Mouse (Mus musculus) CD8-positive naive resting alpha-beta T cell, adult 2 months (primary cell): ENCODE measurements around the gene Rrp15.
"Not testable (repeated sequence)": the region's sequence is repeated elsewhere in the genome, so short reads cannot be mapped to it uniquely, and the experiment has no call there.

Experiments used
- DNase-seq, 2 experiments: peaks; one replicate each; pipeline ENCODE4 v3.0.0; 2022; ENCODE audit warnings: low read depth in 2 of 2, low spot score in 2 of 2

Rrp15 gene

GRCm38 (mm10) chr1:186748724-186749653 lies at the start of gene Rrp15:
Gene Rrp15 (minus strand): TSS chr1:186749358.
- DNase-seq: peak; percentile 79 to 82

- no peak for DNase-seq
Observed at GRCm38 (mm10) chr1:186797991-186798390, 48.8 kb upstream of the Rrp15 start.

- no peak for DNase-seq
Observed at GRCm38 (mm10) chr1:186785359-186785758, 36.2 kb upstream of the Rrp15 start.

GRCm38 (mm10) chr1:186780826-186781225 lies 31.7 kb upstream of the Rrp15 start:
- DNase-seq: no peak

GRCm38 (mm10) chr1:186773124-186773523 lies 24.0 kb upstream of the Rrp15 start:
- no peak for DNase-seq

- no peak for DNase-seq
Observed at GRCm38 (mm10) chr1:186772547-186773077, 23.5 kb upstream of the Rrp15 start.

- no peak for DNase-seq
Observed at GRCm38 (mm10) chr1:186772005-186772404, 22.8 kb upstream of the Rrp15 start.

- no peak for DNase-seq
Observed at GRCm38 (mm10) chr1:186770659-186771058, 21.5 kb upstream of the Rrp15 start.

GRCm38 (mm10) chr1:186768392-186768791 lies 19.2 kb upstream of the Rrp15 start:
- DNase-seq: no peak

- DNase-seq: not testable (repeated sequence)
Observed at GRCm38 (mm10) chr1:186763451-186763850, 14.3 kb upstream of the Rrp15 start.

- no peak for DNase-seq
Observed at GRCm38 (mm10) chr1:186749675-186750283, 621 bp upstream of the Rrp15 start.

- no peak for DNase-seq
Observed at GRCm38 (mm10) chr1:186739828-186740227, 9.3 kb downstream of the Rrp15 start.

- DNase-seq: no peak
Observed at GRCm38 (mm10) chr1:186735537-186735936, 13.6 kb downstream of the Rrp15 start.

- no peak for DNase-seq
Observed at GRCm38 (mm10) chr1:186733052-186733451, 16.1 kb downstream of the Rrp15 start.

GRCm38 (mm10) chr1:186728778-186729177 lies 20.4 kb downstream of the Rrp15 start:
- DNase-seq: no peak

GRCm38 (mm10) chr1:186726117-186726516 lies 23.0 kb downstream of the Rrp15 start:
- DNase-seq: no peak

GRCm38 (mm10) chr1:186722299-186722698 lies 26.9 kb downstream of the Rrp15 start:
- DNase-seq: no peak

- DNase-seq: peak; percentile 56 to 63
Observed at GRCm38 (mm10) chr1:186721846-186722245, 27.3 kb downstream of the Rrp15 start.

- DNase-seq: no peak
Observed at GRCm38 (mm10) chr1:186721166-186721565, 28.0 kb downstream of the Rrp15 start.

GRCm38 (mm10) chr1:186719708-186720107 lies 29.4 kb downstream of the Rrp15 start:
- no peak for DNase-seq

GRCm38 (mm10) chr1:186718881-186719280 lies 30.3 kb downstream of the Rrp15 start:
- DNase-seq: no peak
